Mouse (Mus musculus) ES-Bruce4 (cell line): ENCODE measurements around the gene Ankrd36. TPM values are rescaled to one million over a fixed set of nuclear protein-coding genes. Genes with fewer than 3 reads are reported as not detected.
"Not testable (repeated sequence)": the region's sequence is repeated elsewhere in the genome, so short reads cannot be mapped to it uniquely, and the experiment has no call there.

Source experiments
- H3K27ac ChIP-seq: 2 replicates; pipeline ENCODE4 v1.5.1; 2012; ENCODE audit warnings: low read length, inconsistent platforms; ENCODE audit not compliant: insufficient read depth
- H3K27me3 ChIP-seq: 2 replicates; pipeline ENCODE4 v1.6.1; 2012; ENCODE audit warnings: mild to moderate bottlenecking, low read length, inconsistent platforms; ENCODE audit not compliant: control insufficient read depth, poor library complexity, insufficient read depth, severe bottlenecking
- H3K36me3 ChIP-seq: 2 replicates; pipeline ENCODE4 v1.6.1; 2012; ENCODE audit warnings: inconsistent platforms, mild to moderate bottlenecking, low read length, moderate library complexity; ENCODE audit not compliant: control insufficient read depth, poor library complexity, insufficient read depth, severe bottlenecking
- H3K4me1 ChIP-seq: one replicate; pipeline ENCODE4 v1.8.1; 2011; ENCODE audit warnings: low read length; ENCODE audit not compliant: control insufficient read depth, insufficient read depth
- H3K4me3 ChIP-seq: 2 replicates; pipeline ENCODE4 v1.5.1; 2011; ENCODE audit warnings: low read depth, mild to moderate bottlenecking, low read length
- H3K9ac ChIP-seq: 2 replicates; pipeline ENCODE4 v1.6.1; 2012; ENCODE audit warnings: low read depth, mild to moderate bottlenecking, inconsistent platforms; ENCODE audit not compliant: poor library complexity, severe bottlenecking
- H3K9me3 ChIP-seq: replicated peaks from 2 replicates; pipeline ENCODE4 v1.6.1; 2012; ENCODE audit warnings: mild to moderate bottlenecking, low read length, inconsistent platforms; ENCODE audit not compliant: control insufficient read depth, poor library complexity, insufficient read depth, severe bottlenecking
- CTCF ChIP-seq: IDR thresholded peaks from one replicate; pipeline ENCODE4 v1.8.1; 2011; ENCODE audit warnings: low read depth, low read length
- EP300 ChIP-seq: IDR thresholded peaks from 2 replicates; pipeline ENCODE4 v1.6.1; 2011; ENCODE audit warnings: low read depth, low read length; ENCODE audit not compliant: insufficient read depth
- POLR2A ChIP-seq: IDR thresholded peaks from one replicate; pipeline ENCODE4 v1.8.1; 2011; ENCODE audit warnings: low read length; ENCODE audit not compliant: insufficient read depth
- polyA plus RNA-seq: library from polyadenylated mRNA; stranded (reverse); fragments of >200 nt; gene quantifications from 2 replicates; pipeline ENCODE4 v1.2.4, GENCODE M21; 2011; ENCODE audit warnings: low read depth; ENCODE audit not compliant: missing spikeins, insufficient read depth, insufficient read length

The Ankrd36 gene
- polyA plus RNA-seq, 1 experiment = not detected

GRCm38 (mm10) chr11:5595792-5596191 is 26.3 kb downstream of the Ankrd36 start:
- Histone ChIP-seq H3K9ac (no peak overlapping the region), H3K9me3 (no peaks in the 10 kb centered on the region), H3K4me3 (no peak overlapping the region), H3K27me3 (no peaks in the 10 kb centered on the region), H3K27ac (no peak overlapping the region), H3K4me1 (no peaks in the 10 kb centered on the region), H3K36me3 (no peaks in the 10 kb centered on the region)
- TF ChIP-seq CTCF (no peak), POLR2A (no peak), EP300 (no peak)

- Histone ChIP-seq H3K9me3 (no peaks in the 10 kb centered on the region), H3K27me3 (no peaks in the 10 kb centered on the region), H3K36me3 (no peaks in the 10 kb centered on the region), H3K9ac (no peak overlapping the region), H3K4me1 (no peaks in the 10 kb centered on the region), H3K4me3 (no peak overlapping the region), H3K27ac (no peak overlapping the region)
- TF ChIP-seq POLR2A (no peak), CTCF (no peak), EP300 (no peak)
Measured at GRCm38 (mm10) chr11:5596756-5597155, 27.3 kb downstream of the Ankrd36 start.

GRCm38 (mm10) chr11:5605421-5605820 is 35.9 kb downstream of the Ankrd36 start:
- Histone ChIP-seq H3K27me3 (no peaks in the 10 kb centered on the region), H3K36me3 (no peaks in the 10 kb centered on the region), H3K4me3 (no peak overlapping the region), H3K27ac (no peak overlapping the region), H3K9me3 (no peaks in the 10 kb centered on the region), H3K9ac (no peak overlapping the region), H3K4me1 (no peaks in the 10 kb centered on the region)
- TF ChIP-seq EP300 (no peak), POLR2A (no peak), CTCF (no peak)

GRCm38 (mm10) chr11:5611918-5612317 is 42.4 kb downstream of the Ankrd36 start:
- H3K36me3 ChIP-seq, H3K4me3 ChIP-seq, H3K4me1 ChIP-seq, H3K9ac ChIP-seq, H3K9me3 ChIP-seq, H3K27ac ChIP-seq, H3K27me3 ChIP-seq: not testable (repeated sequence)

- H3K27me3 ChIP-seq = no peaks in the 10 kb centered on the region
- H3K4me3 ChIP-seq = no peak overlapping the region
- H3K27ac ChIP-seq = no peak overlapping the region
- no peaks in the 10 kb centered on the region for H3K9me3 ChIP-seq
- H3K9ac ChIP-seq = no peak overlapping the region
- no peaks in the 10 kb centered on the region for H3K36me3 ChIP-seq
- TF ChIP-seq POLR2A (no peak), EP300 (no peak), CTCF (no peak)
- no peaks in the 10 kb centered on the region for H3K4me1 ChIP-seq
Measured at GRCm38 (mm10) chr11:5614453-5614852, 45.0 kb downstream of the Ankrd36 start.

- H3K4me3 ChIP-seq = no peak overlapping the region
- H3K9ac ChIP-seq = no peak overlapping the region
- no peak for TF ChIP-seq EP300
- no peak for TF ChIP-seq CTCF
- TF ChIP-seq POLR2A = no peak
- H3K36me3 ChIP-seq = no peaks in the 10 kb centered on the region
- H3K27me3 ChIP-seq = no peaks in the 10 kb centered on the region
- H3K9me3 ChIP-seq = no peaks in the 10 kb centered on the region
- no peaks in the 10 kb centered on the region for H3K4me1 ChIP-seq
- no peak overlapping the region for H3K27ac ChIP-seq
Measured at GRCm38 (mm10) chr11:5625101-5625500, 55.6 kb downstream of the Ankrd36 start.

- no peak overlapping the region for H3K27ac ChIP-seq
- no peak for TF ChIP-seq POLR2A
- TF ChIP-seq CTCF = peak; percentile 88
- no peak overlapping the region for H3K9ac ChIP-seq
- H3K36me3 ChIP-seq = no peaks in the 10 kb centered on the region
- H3K9me3 ChIP-seq = no peaks in the 10 kb centered on the region
- H3K4me3 ChIP-seq = no peak overlapping the region
- no peaks in the 10 kb centered on the region for H3K27me3 ChIP-seq
- H3K4me1 ChIP-seq = no peaks in the 10 kb centered on the region
Measured at GRCm38 (mm10) chr11:5629033-5629432, 59.5 kb downstream of the Ankrd36 start.
